ENCODE assay signal across 8 mouse cellular contexts in genomic region chr2:10372321-10372723, GRCm38 (mm10). TPM values are rescaled to one million over a fixed set of nuclear protein-coding genes. Genes with fewer than 3 reads are reported as not detected.
DNase-seq lines count a peak whose midpoint lies in the region; ATAC-seq lines count a peak whose summit lies in the region.

No protein-coding gene starts in this region.

- peaks cover 28% of the 10 kb centered on the region for H3K4me1 ChIP-seq in embryonic facial prominence, embryonic 10.5 days
- H3K4me1 ChIP-seq in midbrain, embryonic 16.5 days (ENCODE audit: control insufficient read depth, insufficient read depth, low read length) = peaks cover 16% of the 10 kb centered on the region

- H3K36me3 ChIP-seq in embryonic facial prominence, embryonic 10.5 days (replicated peaks) = no peaks in the 10 kb centered on the region
- H3K36me3 ChIP-seq in midbrain, embryonic 16.5 days (ENCODE audit: control insufficient read depth, insufficient read depth, low read length) = no peaks in the 10 kb centered on the region
- no peaks in the 10 kb centered on the region for H3K36me3 ChIP-seq in splenic B cell, adult 2 months (ENCODE audit: control insufficient read depth, insufficient read depth, low read length, poor library complexity, severe bottlenecking)

- peak overlapping the region; percentile 93 for H3K4me2 ChIP-seq in midbrain, embryonic 16.5 days (ENCODE audit: low read length)

- peak overlapping the region; percentile 68 for H3K4me3 ChIP-seq in embryonic facial prominence, embryonic 10.5 days
- H3K4me3 ChIP-seq in midbrain, embryonic 16.5 days (ENCODE audit: low read depth, low read length) = peak overlapping the region; percentile 74

- WGBS in embryonic facial prominence, embryonic 10.5 days = under 1% methylated on average over 30 of the region's 31 CpGs
- under 1% methylated on average over 31 of the region's 31 CpGs for WGBS in midbrain, embryonic 16.5 days

- H3K27ac ChIP-seq in embryonic facial prominence, embryonic 10.5 days (replicated peaks) = peak overlapping the region; percentile 69; the same call in 1 of the 2 replicates
- no peak overlapping the region; the same call in 1 of the 2 replicates for H3K27ac ChIP-seq in midbrain, embryonic 16.5 days (ENCODE audit: low read length)

- peak overlapping the region; percentile 77 for H3K9ac ChIP-seq in midbrain, embryonic 16.5 days (ENCODE audit: low read depth, low read length)

- peaks cover 89% of the 10 kb centered on the region for H3K27me3 ChIP-seq in embryonic facial prominence, embryonic 10.5 days (replicated peaks; ENCODE audit: low read depth, poor library complexity, severe bottlenecking)
- H3K27me3 ChIP-seq in midbrain, embryonic 16.5 days (ENCODE audit: control insufficient read depth, insufficient read depth, low read depth, low read length) = peaks cover 27% of the 10 kb centered on the region
- H3K27me3 ChIP-seq in splenic B cell, adult 2 months (ENCODE audit: control insufficient read depth, insufficient read depth, low read length, poor library complexity, severe bottlenecking) = 0 out of 2 replicates have a peak, but pooled peaks cover 3% of the 10 kb centered on the region

- DNase-seq in layer of hippocampus, adult 11-12 months (ENCODE audit: low spot score) = peak; percentile 61
- no peak for DNase-seq in layer of hippocampus, adult 9-10 months (ENCODE audit: low spot score)
- peak; percentile 85 for DNase-seq in embryonic facial prominence, embryonic 10.5 days (ENCODE audit: low spot score)
- peak; percentile 42 to 58 for DNase-seq in heart, adult 18-20 months
- peak; percentile 33 for DNase-seq in kidney, adult 18-20 months
- peak; percentile 58 for DNase-seq in liver
- peak; percentile 47 for DNase-seq in splenic B cell, adult 2 months (ENCODE audit: low read depth, low spot score)

- ATAC-seq in midbrain, embryonic 16.5 days = peak; percentile 89

- no peaks in the 10 kb centered on the region for H3K9me3 ChIP-seq in embryonic facial prominence, embryonic 10.5 days
- no peaks in the 10 kb centered on the region for H3K9me3 ChIP-seq in midbrain, embryonic 16.5 days (replicated peaks; ENCODE audit: control insufficient read depth, low read length, poor library complexity, severe bottlenecking)

RNA-seq across cellular contexts. Expression of gene Sfmbt2, which starts 2.0 kb away (rescaled TPM):
- polyA plus RNA-seq in embryonic facial prominence, embryonic 10.5 days (2016; fragmentation: Nextera tagmentation; extraction: Ambion mirVana) = 1.3 and 1.5 TPM in 2 replicates
- under 1 TPM; 0.27 to 0.33 TPM for total RNA-seq in heart, adult 18-20 months (2021)
- 6.1 and 6.5 TPM in 2 replicates for polyA plus RNA-seq in midbrain, embryonic 16.5 days (2015; fragmentation: Nextera tagmentation; extraction: Ambion mirVana)
